Mouse (Mus musculus) bone marrow macrophage, adult 2 months (primary cell): ENCODE results near the gene Prkce.

Experiments used
- CTCF ChIP-seq: IDR thresholded peaks from 2 replicates; pipeline ENCODE4 v1.5.1; 2012; ENCODE audit warnings: low read depth, mild to moderate bottlenecking, low read length, moderate library complexity
- POLR2A ChIP-seq: IDR thresholded peaks from 2 replicates; pipeline ENCODE4 v1.6.1; 2012; ENCODE audit warnings: mild to moderate bottlenecking, low read depth, low read length, borderline replicate concordance

GRCm38 (mm10) chr17:86236026-86236712, 68.6 kb downstream of the Prkce start:
- TF ChIP-seq POLR2A (no peak), CTCF (no peak)
